Mouse (Mus musculus) ES-E14 (cell line): ENCODE measurements at regions not wholly inside any gene's neighbourhood (a gene's known extent, or its start where the extent isn't known, plus 50 kb on each side); places are given as distances from the start of the nearest gene placed in this dataset.

Experiments used
- DNase-seq: peaks from one replicate; pipeline ENCODE4 v3.0.0-alpha.2; 2013; ENCODE audit warnings: low read depth, low spot score
- H3K27ac ChIP-seq: 2 replicates; pipeline ENCODE4 v1.5.1; 2012; ENCODE audit warnings: low read depth, mild to moderate bottlenecking, low read length, moderate library complexity, mixed read lengths; ENCODE audit not compliant: poor library complexity, insufficient read depth, severe bottlenecking
- H3K36me3 ChIP-seq: 2 replicates; pipeline ENCODE4 v1.6.1; 2012; ENCODE audit warnings: mild to moderate bottlenecking, low read length, moderate library complexity, mixed read lengths; ENCODE audit not compliant: control insufficient read depth, poor library complexity, insufficient read depth, severe bottlenecking
- H3K4me1 ChIP-seq, 2 experiments: fragments of 150-350 bp in 1 of 2; sonication (generic) in 1 of 2; 2 replicates each; pipeline ENCODE4 v1.6.1; 2012; ENCODE audit warnings: low read length in 2 of 2, mild to moderate bottlenecking in 1 of 2, mixed read lengths in 1 of 2; ENCODE audit not compliant: control insufficient read depth in 2 of 2, insufficient read depth in 2 of 2, poor library complexity in 1 of 2
- H3K4me3 ChIP-seq, 2 experiments: fragments of 150-350 bp in 1 of 2; sonication (generic) in 1 of 2; 2 replicates each; pipeline ENCODE4 v1.5.1; 2012; ENCODE audit warnings: low read length in 2 of 2, low read depth in 1 of 2, mild to moderate bottlenecking in 1 of 2, mixed read lengths in 1 of 2; ENCODE audit not compliant: insufficient read depth in 1 of 2, poor library complexity in 1 of 2, severe bottlenecking in 1 of 2
- H3K9ac ChIP-seq: 2 replicates; pipeline ENCODE4 v1.6.1; 2012; ENCODE audit warnings: low read depth, mild to moderate bottlenecking, low read length, mixed read lengths; ENCODE audit not compliant: poor library complexity, insufficient read depth, severe bottlenecking
- H3K9me3 ChIP-seq: fragments of 150-350 bp; sonication (generic); 2 replicates; pipeline ENCODE4 v1.6.1; 2012; ENCODE audit warnings: low read depth, mild to moderate bottlenecking, low read length; ENCODE audit not compliant: control insufficient read depth, insufficient read depth
- CHD2 ChIP-seq: IDR thresholded peaks from 2 replicates; pipeline ENCODE4 v1.6.1; 2014; ENCODE audit warnings: mild to moderate bottlenecking, low read depth, low read length, inconsistent platforms
- HCFC1 ChIP-seq: IDR thresholded peaks from 2 replicates; pipeline ENCODE4 v1.6.1; 2012; ENCODE audit warnings: low read length, inconsistent platforms, borderline replicate concordance; ENCODE audit not compliant: insufficient read depth
- MAFK ChIP-seq: IDR thresholded peaks from 2 replicates; pipeline ENCODE4 v1.6.1; 2014; ENCODE audit warnings: mild to moderate bottlenecking, low read depth, low read length, inconsistent platforms; ENCODE audit not compliant: insufficient read depth
- ZC3H11A ChIP-seq: IDR thresholded peaks from 2 replicates; pipeline ENCODE4 v1.6.1; 2012; ENCODE audit warnings: low read depth, mild to moderate bottlenecking, inconsistent platforms, low read length, borderline replicate concordance
- ZNF384 ChIP-seq: IDR thresholded peaks from 2 replicates; pipeline ENCODE4 v1.6.1; 2012; ENCODE audit warnings: low read depth, low read length, inconsistent platforms
- in situ Hi-C, 2 experiments: fragments of 600-800 bp; cut with MboI; formaldehyde crosslinking; loops; one replicate each; pipeline ENCODE4 v1.15.1; 2025; ENCODE audit warnings: low sequenced_read_pairs in 2 of 2, inconsistent platforms in 1 of 2; ENCODE audit not compliant: unreplicated experiment in 2 of 2

DNA sequence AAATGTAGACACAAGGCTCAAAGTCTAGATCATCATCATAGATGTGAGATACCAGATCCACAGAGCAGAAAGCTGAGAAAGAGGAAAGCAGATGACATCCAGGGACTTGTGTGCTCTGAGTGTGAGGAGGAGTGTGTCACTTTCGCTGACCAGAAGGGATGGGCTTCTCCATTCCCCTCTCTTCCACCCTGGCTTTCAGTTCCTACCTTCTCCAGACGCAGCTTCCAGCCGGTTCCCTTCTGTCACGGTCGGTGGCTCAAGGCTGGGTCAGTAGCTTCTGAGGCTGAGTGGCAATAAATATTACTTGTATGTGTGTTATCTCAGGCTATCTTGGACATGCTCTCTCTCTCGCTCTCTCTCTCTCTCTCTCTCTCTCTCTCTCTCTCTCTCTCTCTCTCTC, 94.2 kb upstream of the Irf2bp2 start:
- H3K36me3 ChIP-seq = no peaks in the 10 kb centered on the region
- in situ Hi-C loops = no loop called here
- H3K9me3 ChIP-seq = no peaks in the 10 kb centered on the region

DNA sequence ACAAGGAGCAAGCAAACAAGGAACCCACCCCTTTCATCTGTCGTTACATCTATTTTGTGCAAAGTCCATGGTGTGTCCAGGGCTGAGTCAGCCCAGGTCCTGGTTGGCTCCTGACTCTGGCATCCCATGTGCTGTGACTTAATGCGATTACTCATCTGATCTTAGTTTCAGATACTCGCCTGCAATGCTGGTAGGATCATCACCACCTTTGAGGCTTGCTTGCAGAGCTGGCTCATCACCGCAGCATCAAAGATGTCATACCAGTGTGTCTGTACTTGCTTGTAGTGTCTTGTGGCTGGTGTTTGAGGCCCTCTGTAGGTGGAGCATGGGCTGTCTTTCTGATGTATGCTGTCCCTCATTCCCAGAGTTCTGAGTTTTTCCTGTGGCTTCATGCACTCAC, 93.0 kb upstream of the Irf2bp2 start:
- Histone ChIP-seq H3K36me3 (no peaks in the 10 kb centered on the region), H3K9me3 (no peaks in the 10 kb centered on the region), H3K9ac (no peak overlapping the region), H3K4me1 (no peaks in the 10 kb centered on the region), H3K27ac (no peak overlapping the region), H3K4me3 (no peak overlapping the region)
- no peak for TF ChIP-seq MAFK
- TF ChIP-seq HCFC1 = no peak
- TF ChIP-seq CHD2 = no peak
- no peak for TF ChIP-seq ZC3H11A
- TF ChIP-seq ZNF384 = no peak
- in situ Hi-C loops = no loop called here
- DNase-seq = no peak

More for the DNA sequence above, 94.2 kb upstream of the Irf2bp2 start:
- TF ChIP-seq ZC3H11A (no peak), HCFC1 (no peak), CHD2 (no peak), ZNF384 (no peak), MAFK (no peak)
- Histone ChIP-seq H3K9ac (no peak overlapping the region), H3K4me1 (no peaks in the 10 kb centered on the region), H3K4me3 (no peak overlapping the region), H3K27ac (no peak overlapping the region)
- no peak for DNase-seq

DNA sequence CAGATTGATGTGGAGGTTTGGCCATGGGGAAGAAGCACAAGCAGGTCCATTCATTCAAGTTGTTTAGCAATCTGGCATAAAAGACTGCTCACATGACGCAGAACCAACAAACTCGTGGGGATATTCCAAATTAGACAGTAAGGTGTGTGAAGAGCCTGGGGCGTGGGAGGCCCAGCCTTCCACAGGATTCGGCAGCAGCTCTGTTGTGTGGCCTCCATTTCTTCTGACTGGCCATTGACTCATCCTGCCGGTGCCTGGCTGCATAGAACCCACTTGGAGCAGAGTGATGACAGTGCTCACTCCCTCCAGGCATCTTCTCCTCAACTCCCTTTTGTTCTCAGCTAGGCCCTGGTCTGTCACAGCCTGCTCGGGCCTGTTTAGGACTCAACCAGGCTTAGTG, 91.6 kb upstream of the Irf2bp2 start:
- no peak for DNase-seq
- no peaks in the 10 kb centered on the region for H3K4me1 ChIP-seq
- no peak for TF ChIP-seq ZNF384
- TF ChIP-seq MAFK = no peak
- TF ChIP-seq HCFC1 = no peak
- TF ChIP-seq ZC3H11A = no peak
- no peak for TF ChIP-seq CHD2
- H3K9ac ChIP-seq = no peak overlapping the region
- H3K4me3 ChIP-seq = no peak overlapping the region
- no peaks in the 10 kb centered on the region for H3K9me3 ChIP-seq
- no peaks in the 10 kb centered on the region for H3K36me3 ChIP-seq
- in situ Hi-C loops = no loop called here
- H3K27ac ChIP-seq = no peak overlapping the region

DNA sequence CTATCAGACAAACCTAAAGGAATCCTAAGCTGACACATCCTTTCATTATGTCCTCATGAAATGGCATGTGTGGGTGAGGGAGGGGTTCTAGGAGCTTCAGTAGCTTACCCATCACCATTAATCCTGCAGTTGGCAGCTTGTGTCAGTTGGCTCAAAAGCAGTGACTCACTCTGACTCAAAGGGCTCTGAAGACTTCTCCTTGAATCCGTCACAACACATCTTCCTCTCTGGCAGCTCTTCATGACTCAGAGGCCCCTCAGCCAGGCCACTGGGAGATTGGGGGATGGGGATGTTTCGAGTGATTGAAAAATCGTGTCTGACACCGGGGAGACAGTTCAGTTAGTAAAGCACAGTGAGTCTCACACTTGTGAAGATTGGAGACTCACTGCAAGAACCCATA, 90.2 kb upstream of the Irf2bp2 start:
- in situ Hi-C loops = no loop called here
- H3K4me1 ChIP-seq = no peaks in the 10 kb centered on the region
- H3K4me3 ChIP-seq = no peak overlapping the region
- no peaks in the 10 kb centered on the region for H3K9me3 ChIP-seq
- H3K27ac ChIP-seq = no peak overlapping the region
- TF ChIP-seq ZC3H11A (no peak), CHD2 (no peak), ZNF384 (no peak), MAFK (no peak), HCFC1 (no peak)
- no peak for DNase-seq
- H3K9ac ChIP-seq = no peak overlapping the region
- no peaks in the 10 kb centered on the region for H3K36me3 ChIP-seq

DNA sequence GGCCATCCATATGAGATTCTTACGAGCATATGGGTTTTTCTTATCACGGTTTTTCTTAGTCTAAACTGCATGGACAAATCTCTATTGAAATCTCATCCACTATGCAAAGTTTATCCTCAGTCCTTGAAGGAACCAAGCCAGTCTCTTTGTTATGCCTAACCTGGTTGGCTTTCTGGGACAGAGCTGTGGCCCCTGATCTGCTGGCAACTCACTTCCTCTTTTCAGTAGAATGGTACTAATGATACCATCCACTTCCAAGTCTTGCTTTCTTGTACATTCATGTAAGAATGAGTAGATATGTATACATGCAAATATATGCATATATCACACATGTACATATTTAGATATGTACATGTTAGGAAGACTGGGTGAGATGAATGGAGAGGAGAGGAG, 89.8 kb upstream of the Irf2bp2 start:
- Histone ChIP-seq H3K36me3 (no peaks in the 10 kb centered on the region), H3K9me3 (no peaks in the 10 kb centered on the region), H3K4me3 (no peak overlapping the region), H3K4me1 (no peaks in the 10 kb centered on the region), H3K27ac (no peak overlapping the region), H3K9ac (no peak overlapping the region)
- no peak for TF ChIP-seq MAFK
- no peak for TF ChIP-seq HCFC1
- no peak for TF ChIP-seq ZC3H11A
- TF ChIP-seq ZNF384 = no peak
- no peak for TF ChIP-seq CHD2
- in situ Hi-C loops = no loop called here
- DNase-seq = no peak
